Mouse (Mus musculus): ENCODE results near the gene Prdx6. TPM values are rescaled to one million over a fixed set of nuclear protein-coding genes. Genes with fewer than 3 reads are reported as not detected.

Prdx6 gene
- 145 and 150 TPM in 2 replicates for polyA plus RNA-seq (2012; rRNA removed)
- 368 and 370 TPM in 2 replicates for polyA plus RNA-seq (2014; fragmentation: Nextera tagmentation; extraction: Ambion mirVana)

- Histone ChIP-seq H3K4me3 (replicated peaks; ENCODE audit: low read length) (peak within 1 kb of the TSS; percentile 95), H3K9me3 (ENCODE audit: control insufficient read depth, low read length) (no peaks in the 10 kb centered on the region), H3K4me1 (ENCODE audit: control insufficient read depth, insufficient read depth, low read length) (peaks cover 20% of the 10 kb centered on the region), H3K9ac (ENCODE audit: low read depth, low read length, severe bottlenecking) (peak within 1 kb of the TSS; percentile 88), H3K27ac (replicated peaks; ENCODE audit: low read depth, low read length) (peak within 1 kb of the TSS; percentile 43; the same call in 1 of the 2 replicates), H3K27me3 (ENCODE audit: control insufficient read depth, insufficient read depth, low read length) (no peaks in the 10 kb centered on the region), H3K36me3 (ENCODE audit: control insufficient read depth, insufficient read depth, low read length) (peaks cover 10% of the 10 kb centered on the region; the same call in 1 of the 2 replicates), H3K4me2 (replicated peaks; ENCODE audit: low read depth, low read length, severe bottlenecking) (peak within 1 kb of the TSS; percentile 78)
- under 1% methylated on average over 62 of the region's 66 CpGs for WGBS
- DNase-seq (ENCODE audit: low spot score) (peak; percentile 90), ATAC-seq (ENCODE audit: low FRiP score, low read depth) (peak; percentile 95)
- peak; percentile 78; the same call in 1 of the 2 replicates for TF ChIP-seq POLR2A (IDR thresholded peaks at IDR 0.05; ENCODE audit: borderline replicate concordance, extremely low read depth, insufficient read depth, insufficient read length)
Observed at GRCm38 (mm10) chr1:161250604-161251416, at the start of gene Prdx6. Prdx6 (minus strand) TSS chr1:161251219.

- Histone ChIP-seq H3K4me1 (ENCODE audit: control insufficient read depth, insufficient read depth, low read length) (no peaks in the 10 kb centered on the region), H3K36me3 (ENCODE audit: control insufficient read depth, insufficient read depth, low read length) (no peaks in the 10 kb centered on the region), H3K4me3 (replicated peaks; ENCODE audit: low read length) (no peak overlapping the region), H3K9me3 (ENCODE audit: control insufficient read depth, low read length) (0 out of 2 replicates have a peak, but pooled peaks cover 3% of the 10 kb centered on the region), H3K4me2 (replicated peaks; ENCODE audit: low read depth, low read length, severe bottlenecking) (no peak overlapping the region), H3K27me3 (ENCODE audit: control insufficient read depth, insufficient read depth, low read length) (no peaks in the 10 kb centered on the region), H3K9ac (ENCODE audit: low read depth, low read length, severe bottlenecking) (no peak overlapping the region), H3K27ac (replicated peaks; ENCODE audit: low read depth, low read length) (no peak overlapping the region)
- DNase-seq (ENCODE audit: low spot score) (no peak), ATAC-seq (ENCODE audit: low FRiP score, low read depth) (no peak)
- TF ChIP-seq POLR2A (IDR thresholded peaks at IDR 0.05; ENCODE audit: borderline replicate concordance, extremely low read depth, insufficient read depth, insufficient read length), result no peak
- 43% methylated on average over 12 of the region's 12 CpGs for WGBS
Observed at GRCm38 (mm10) chr1:161288256-161288655, 37.2 kb upstream of the Prdx6 start.

DNA sequence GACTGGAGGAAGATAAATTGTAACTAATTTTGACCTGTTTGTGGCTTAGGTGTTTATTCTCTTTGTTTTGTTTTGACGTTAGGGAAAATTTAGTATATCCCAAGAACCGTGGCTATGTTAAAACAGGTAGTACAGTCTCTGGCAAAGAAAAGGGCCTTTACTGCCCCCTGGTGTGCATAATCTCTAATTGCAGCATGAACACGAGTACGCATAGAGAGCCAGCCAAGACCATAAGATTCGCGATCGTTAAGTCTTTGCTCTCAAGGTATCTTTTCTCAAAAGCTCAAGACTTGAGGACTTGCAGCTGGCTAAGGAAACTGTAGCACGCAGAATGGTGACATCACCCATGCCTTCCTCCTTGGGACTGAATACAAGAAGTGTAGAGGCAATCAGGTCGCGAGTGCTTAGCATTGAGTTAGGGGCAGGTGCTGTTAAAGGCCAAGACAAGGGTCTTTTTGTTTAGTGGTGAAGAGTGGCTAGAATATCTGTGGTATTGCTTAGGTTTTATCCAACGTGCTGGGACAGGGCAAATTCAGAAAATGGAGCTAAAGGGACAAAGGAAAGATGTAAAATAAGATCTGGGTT, 35.8 kb upstream of the Prdx6 start:
- Histone ChIP-seq H3K36me3 (ENCODE audit: control insufficient read depth, insufficient read depth, low read length) (no peaks in the 10 kb centered on the region), H3K4me1 (ENCODE audit: control insufficient read depth, insufficient read depth, low read length) (no peaks in the 10 kb centered on the region), H3K9me3 (ENCODE audit: control insufficient read depth, low read length) (0 out of 2 replicates have a peak, but pooled peaks cover 3% of the 10 kb centered on the region), H3K27me3 (ENCODE audit: control insufficient read depth, insufficient read depth, low read length) (no peaks in the 10 kb centered on the region), H3K27ac (replicated peaks; ENCODE audit: low read depth, low read length) (no peak overlapping the region), H3K9ac (ENCODE audit: low read depth, low read length, severe bottlenecking) (no peak overlapping the region), H3K4me3 (replicated peaks; ENCODE audit: low read length) (no peak overlapping the region), H3K4me2 (replicated peaks; ENCODE audit: low read depth, low read length, severe bottlenecking) (no peak overlapping the region)
- ATAC-seq (ENCODE audit: low FRiP score, low read depth) (no peak), DNase-seq (ENCODE audit: low spot score) (peak; percentile 58)
- WGBS, result 33% methylated on average over 11 of the region's 11 CpGs
- no peak for TF ChIP-seq POLR2A (IDR thresholded peaks at IDR 0.05; ENCODE audit: borderline replicate concordance, extremely low read depth, insufficient read depth, insufficient read length)

DNA sequence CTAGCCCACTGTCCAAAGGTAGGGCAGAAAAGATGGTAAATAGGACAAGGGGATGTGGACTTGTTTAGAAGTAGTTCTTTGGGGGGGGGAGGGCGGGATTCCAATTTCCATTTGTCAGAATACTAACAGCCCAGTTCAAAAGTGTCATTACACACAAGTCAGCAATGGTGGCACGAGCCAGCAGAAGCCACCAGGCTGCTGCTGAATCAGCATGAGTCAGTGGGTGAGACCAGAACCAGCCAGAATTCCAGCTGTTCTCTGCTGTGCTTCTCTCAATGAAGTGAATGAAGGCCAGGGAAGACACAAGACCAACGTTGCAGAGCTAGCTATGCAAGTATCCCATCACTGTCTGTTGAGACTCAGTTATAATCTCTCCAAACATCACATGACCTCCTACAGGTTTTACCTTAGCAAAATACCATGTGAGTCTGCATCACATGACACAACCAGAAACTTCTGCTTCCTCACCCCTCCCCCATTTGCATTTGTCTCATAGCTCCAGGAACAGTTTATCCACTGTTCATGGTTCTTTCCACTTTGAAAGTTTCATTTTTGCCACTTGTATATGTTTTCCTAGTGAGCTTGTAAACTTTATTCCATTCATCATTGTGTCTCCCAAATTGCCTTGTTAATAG, 30.2 kb upstream of the Prdx6 start:
- H3K4me1 ChIP-seq (ENCODE audit: control insufficient read depth, insufficient read depth, low read length), result no peaks in the 10 kb centered on the region
- H3K9ac ChIP-seq (ENCODE audit: low read depth, low read length, severe bottlenecking), result no peak overlapping the region
- ATAC-seq (ENCODE audit: low FRiP score, low read depth) (no peak), DNase-seq (ENCODE audit: low spot score) (no peak)
- 74% methylated on average over 3 of the region's 3 CpGs for WGBS
- no peak overlapping the region for H3K27ac ChIP-seq (replicated peaks; ENCODE audit: low read depth, low read length)
- H3K27me3 ChIP-seq (ENCODE audit: control insufficient read depth, insufficient read depth, low read length), result no peaks in the 10 kb centered on the region
- no peaks in the 10 kb centered on the region for H3K9me3 ChIP-seq (ENCODE audit: control insufficient read depth, low read length)
- no peaks in the 10 kb centered on the region for H3K36me3 ChIP-seq (ENCODE audit: control insufficient read depth, insufficient read depth, low read length)
- H3K4me3 ChIP-seq (replicated peaks; ENCODE audit: low read length), result no peak overlapping the region
- no peak for TF ChIP-seq POLR2A (IDR thresholded peaks at IDR 0.05; ENCODE audit: borderline replicate concordance, extremely low read depth, insufficient read depth, insufficient read length)
- H3K4me2 ChIP-seq (replicated peaks; ENCODE audit: low read depth, low read length, severe bottlenecking), result no peak overlapping the region

DNA sequence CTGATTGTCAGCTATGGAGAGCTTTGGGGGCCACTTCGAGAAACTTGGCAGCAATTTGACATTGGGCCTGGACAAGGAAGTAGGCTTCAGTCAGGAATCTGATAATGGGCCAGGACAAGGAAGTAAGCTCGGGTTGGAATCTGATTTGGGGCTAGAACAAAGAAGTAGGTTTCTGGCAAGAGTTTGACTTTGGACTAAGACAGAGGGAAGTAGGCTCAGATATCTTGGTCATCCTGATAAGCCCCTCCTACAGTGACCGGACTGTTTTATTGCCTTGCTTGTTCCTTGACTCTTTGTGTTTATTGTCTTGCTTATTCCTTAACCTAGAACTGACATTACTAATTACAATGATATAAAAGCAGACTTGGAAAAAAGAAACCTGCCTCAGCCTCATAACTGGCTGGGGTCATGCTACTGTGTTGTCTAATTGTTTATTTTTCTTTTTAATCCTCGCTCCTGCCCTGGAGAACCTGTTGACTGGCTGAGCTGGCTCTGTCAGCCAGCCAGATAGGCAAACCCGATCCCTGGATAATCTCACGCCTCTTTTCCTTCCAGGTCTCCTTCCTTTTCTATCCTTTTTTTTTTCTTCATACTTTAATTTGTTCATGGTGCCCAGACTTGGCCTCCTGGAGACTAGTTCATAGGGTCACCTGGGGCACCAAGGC, 28.4 kb upstream of the Prdx6 start:
- DNase-seq (ENCODE audit: low spot score), result no peak
- H3K4me3 ChIP-seq (replicated peaks; ENCODE audit: low read length), result no peak overlapping the region
- no peaks in the 10 kb centered on the region for H3K36me3 ChIP-seq (ENCODE audit: control insufficient read depth, insufficient read depth, low read length)
- no peak overlapping the region for H3K27ac ChIP-seq (replicated peaks; ENCODE audit: low read depth, low read length)
- no peaks in the 10 kb centered on the region for H3K27me3 ChIP-seq (ENCODE audit: control insufficient read depth, insufficient read depth, low read length)
- TF ChIP-seq POLR2A (IDR thresholded peaks at IDR 0.05; ENCODE audit: borderline replicate concordance, extremely low read depth, insufficient read depth, insufficient read length), result no peak
- H3K9ac ChIP-seq (ENCODE audit: low read depth, low read length, severe bottlenecking), result no peak overlapping the region
- 64% methylated on average over 6 of the region's 6 CpGs for WGBS
- no peak for ATAC-seq (ENCODE audit: low FRiP score, low read depth)
- H3K4me1 ChIP-seq (ENCODE audit: control insufficient read depth, insufficient read depth, low read length), result no peaks in the 10 kb centered on the region
- no peak overlapping the region for H3K4me2 ChIP-seq (replicated peaks; ENCODE audit: low read depth, low read length, severe bottlenecking)
- no peaks in the 10 kb centered on the region for H3K9me3 ChIP-seq (ENCODE audit: control insufficient read depth, low read length)

All from limb, embryonic 14.5 days (tissue).